Mouse (Mus musculus) olfactory bulb, adult 2 months (tissue): ENCODE measurements around the gene Naaladl2.

Experiments
- CTCF ChIP-seq: fragments of 200-500 bp; IDR thresholded peaks from 2 replicates; pipeline ENCODE4 v1.5.1; 2012; ENCODE audit warnings: low read depth, mild to moderate bottlenecking, low read length, moderate library complexity; ENCODE audit not compliant: insufficient read depth
- POLR2A ChIP-seq: fragments of 200-500 bp; IDR thresholded peaks from 2 replicates; pipeline ENCODE4 v1.6.1; 2012; ENCODE audit warnings: mild to moderate bottlenecking, low read depth, low read length, moderate library complexity; ENCODE audit not compliant: insufficient read depth

GRCm38 (mm10) chr3:24796739-24797138, 347.3 kb downstream of the Naaladl2 start:
- TF ChIP-seq POLR2A (no peak), CTCF (no peak)
